Mouse (Mus musculus): ENCODE results near the gene Cables2. TPM values are rescaled to one million over a fixed set of nuclear protein-coding genes. Genes with fewer than 3 reads are reported as not detected.

The Cables2 gene
- total and polyA plus RNA-seq, 2 experiments from 2014 or later, result 6.2 to 15.3 TPM

- Histone ChIP-seq H3K27me3 (ENCODE audit: control insufficient read depth, insufficient read depth, low read length) (no peaks in the 10 kb centered on the region), H3K27ac (ENCODE audit: low read depth) (0 out of 2 replicates have a peak overlapping the region, but pooled peaks have one; percentile 0), H3K9me3 (replicated peaks; ENCODE audit: control insufficient read depth, low read length) (peaks cover 3% of the 10 kb centered on the region; the same call in 1 of the 2 replicates), H3K36me3 (replicated peaks; ENCODE audit: control insufficient read depth, insufficient read depth, low read length) (no peaks in the 10 kb centered on the region), H3K4me1 (ENCODE audit: control insufficient read depth, insufficient read depth) (peaks cover 45% of the 10 kb centered on the region), H3K4me3 (ENCODE audit: low read depth, low read length) (no peak overlapping the region), H3K9ac (replicated peaks; ENCODE audit: low read depth, low read length) (no peak overlapping the region), H3K4me2 (ENCODE audit: low read depth, low read length) (no peak overlapping the region)
- TF ChIP-seq CTCF (IDR thresholded peaks at IDR 0.05; ENCODE audit: low read depth), result no peak
- TF ChIP-seq EP300 (IDR thresholded peaks at IDR 0.05; ENCODE audit: low read depth), result no peak
- WGBS, result 47% methylated on average over 6 of the region's 6 CpGs
- peak; percentile 41 for DNase-seq (ENCODE audit: low spot score)
- ATAC-seq (ENCODE audit: insufficient read depth, low read depth), result peak; percentile 46
Observed at GRCm38 (mm10) chr2:180215951-180216350, 57.3 kb downstream of the Cables2 start.

GRCm38 (mm10) chr2:180215011-180215461 lies 58.3 kb downstream of the Cables2 start:
- 43% methylated on average over 8 of the region's 8 CpGs for WGBS
- DNase-seq (ENCODE audit: low spot score) (no peak), ATAC-seq (ENCODE audit: insufficient read depth, low read depth) (no peak)
- no peak for TF ChIP-seq CTCF (IDR thresholded peaks at IDR 0.05; ENCODE audit: low read depth)
- no peak for TF ChIP-seq EP300 (IDR thresholded peaks at IDR 0.05; ENCODE audit: low read depth)
- Histone ChIP-seq H3K4me3 (ENCODE audit: low read depth, low read length) (no peak overlapping the region), H3K9ac (replicated peaks; ENCODE audit: low read depth, low read length) (peak overlapping the region; percentile 29; the same call in 1 of the 2 replicates), H3K27me3 (ENCODE audit: control insufficient read depth, insufficient read depth, low read length) (no peaks in the 10 kb centered on the region), H3K9me3 (replicated peaks; ENCODE audit: control insufficient read depth, low read length) (peaks cover 3% of the 10 kb centered on the region; the same call in 1 of the 2 replicates), H3K4me1 (ENCODE audit: control insufficient read depth, insufficient read depth) (peaks cover 45% of the 10 kb centered on the region), H3K36me3 (replicated peaks; ENCODE audit: control insufficient read depth, insufficient read depth, low read length) (no peaks in the 10 kb centered on the region), H3K27ac (ENCODE audit: low read depth) (peak overlapping the region; percentile 15), H3K4me2 (ENCODE audit: low read depth, low read length) (no peak overlapping the region)

- no peak for TF ChIP-seq EP300 (IDR thresholded peaks at IDR 0.05; ENCODE audit: low read depth)
- Histone ChIP-seq H3K36me3 (replicated peaks; ENCODE audit: control insufficient read depth, insufficient read depth, low read length) (no peaks in the 10 kb centered on the region), H3K4me3 (ENCODE audit: low read depth, low read length) (no peak overlapping the region), H3K27me3 (ENCODE audit: control insufficient read depth, insufficient read depth, low read length) (no peaks in the 10 kb centered on the region), H3K9ac (replicated peaks; ENCODE audit: low read depth, low read length) (peak overlapping the region; percentile 29; the same call in 1 of the 2 replicates), H3K9me3 (replicated peaks; ENCODE audit: control insufficient read depth, low read length) (peaks cover 3% of the 10 kb centered on the region; the same call in 1 of the 2 replicates), H3K27ac (ENCODE audit: low read depth) (peak overlapping the region; percentile 15), H3K4me2 (ENCODE audit: low read depth, low read length) (no peak overlapping the region), H3K4me1 (ENCODE audit: control insufficient read depth, insufficient read depth) (peaks cover 45% of the 10 kb centered on the region)
- 30% methylated on average over 4 of the region's 4 CpGs for WGBS
- DNase-seq (ENCODE audit: low spot score), result no peak
- peak; percentile 20; the same call in 1 of the 2 replicates for ATAC-seq (ENCODE audit: insufficient read depth, low read depth)
Observed at GRCm38 (mm10) chr2:180214352-180214978, 58.8 kb downstream of the Cables2 start.

- TF ChIP-seq EP300 (IDR thresholded peaks at IDR 0.05; ENCODE audit: low read depth), result no peak
- peak; percentile 15; the same call in 1 of the 2 replicates for TF ChIP-seq CTCF (IDR thresholded peaks at IDR 0.05; ENCODE audit: low read depth)
- Histone ChIP-seq H3K4me1 (ENCODE audit: control insufficient read depth, insufficient read depth) (peaks cover 25% of the 10 kb centered on the region), H3K4me2 (ENCODE audit: low read depth, low read length) (no peak overlapping the region), H3K9ac (replicated peaks; ENCODE audit: low read depth, low read length) (no peak overlapping the region), H3K27me3 (ENCODE audit: control insufficient read depth, insufficient read depth, low read length) (no peaks in the 10 kb centered on the region), H3K36me3 (replicated peaks; ENCODE audit: control insufficient read depth, insufficient read depth, low read length) (no peaks in the 10 kb centered on the region), H3K4me3 (ENCODE audit: low read depth, low read length) (no peak overlapping the region), H3K9me3 (replicated peaks; ENCODE audit: control insufficient read depth, low read length) (peaks cover 3% of the 10 kb centered on the region; the same call in 1 of the 2 replicates), H3K27ac (ENCODE audit: low read depth) (no peak overlapping the region)
- DNase-seq (ENCODE audit: low spot score), result no peak
- 92% methylated on average over 3 of the region's 3 CpGs for WGBS
- no peak for ATAC-seq (ENCODE audit: insufficient read depth, low read depth)
Observed at GRCm38 (mm10) chr2:180212255-180212654, 61.0 kb downstream of the Cables2 start.

- no peak overlapping the region for H3K9ac ChIP-seq (replicated peaks; ENCODE audit: low read depth, low read length)
- no peaks in the 10 kb centered on the region for H3K36me3 ChIP-seq (replicated peaks; ENCODE audit: control insufficient read depth, insufficient read depth, low read length)
- TF ChIP-seq EP300 (IDR thresholded peaks at IDR 0.05; ENCODE audit: low read depth) (no peak), CTCF (IDR thresholded peaks at IDR 0.05; ENCODE audit: low read depth) (no peak)
- DNase-seq (ENCODE audit: low spot score), result no peak
- no peak overlapping the region for H3K27ac ChIP-seq (ENCODE audit: low read depth)
- no peak overlapping the region for H3K4me3 ChIP-seq (ENCODE audit: low read depth, low read length)
- H3K27me3 ChIP-seq (ENCODE audit: control insufficient read depth, insufficient read depth, low read length), result no peaks in the 10 kb centered on the region
- ATAC-seq (ENCODE audit: insufficient read depth, low read depth), result no peak
- no peak overlapping the region for H3K4me2 ChIP-seq (ENCODE audit: low read depth, low read length)
- 0 out of 2 replicates have a peak, but pooled peaks cover 12% of the 10 kb centered on the region for H3K4me1 ChIP-seq (ENCODE audit: control insufficient read depth, insufficient read depth)
- peaks cover 3% of the 10 kb centered on the region; the same call in 1 of the 2 replicates for H3K9me3 ChIP-seq (replicated peaks; ENCODE audit: control insufficient read depth, low read length)
- WGBS, result 93% methylated on average over 1 of the region's 1 CpGs
Observed at GRCm38 (mm10) chr2:180208976-180209375, 64.3 kb downstream of the Cables2 start.

Small RNA genes lying within 50 kb of the gene (microRNA-seq; reads per million reads assigned to microRNA genes)
- not detected for gene Mir3091

Other genes with a start within 250 kb of the Cables2 start
- gene Lsm14b, start 248.5 kb downstream of the Cables2 start, total RNA-seq (2014; rRNA removed; ENCODE audit: low replicate concordance), result 32.5 and 36.0 TPM in 2 replicates
- gene Lsm14b, start 248.5 kb downstream of the Cables2 start, polyA plus RNA-seq (2015; fragmentation: Nextera tagmentation; extraction: Ambion mirVana), result 5.7 and 6.1 TPM in 2 replicates
- gene Psma7, start 231.1 kb downstream of the Cables2 start, total RNA-seq (2014; rRNA removed; ENCODE audit: low replicate concordance), result 163 and 234 TPM in 2 replicates
- 457 and 460 TPM in 2 replicates for gene Psma7, start 231.1 kb downstream of the Cables2 start, polyA plus RNA-seq (2015; fragmentation: Nextera tagmentation; extraction: Ambion mirVana)
- gene Ss18l1, start 231.0 kb downstream of the Cables2 start, total RNA-seq (2014; rRNA removed; ENCODE audit: low replicate concordance), result 3.3 and 5.3 TPM in 2 replicates
- gene Ss18l1, start 231.0 kb downstream of the Cables2 start, polyA plus RNA-seq (2015; fragmentation: Nextera tagmentation; extraction: Ambion mirVana), result 2.2 and 2.3 TPM in 2 replicates
- gene Mtg2, start 202.9 kb downstream of the Cables2 start, total RNA-seq (2014; rRNA removed; ENCODE audit: low replicate concordance), result 15.7 and 33.9 TPM in 2 replicates
- gene Mtg2, start 202.9 kb downstream of the Cables2 start, polyA plus RNA-seq (2015; fragmentation: Nextera tagmentation; extraction: Ambion mirVana), result 21.3 and 22.9 TPM in 2 replicates
- not detected in 2 replicates for gene Hrh3, start 169.0 kb downstream of the Cables2 start, total RNA-seq (2014; rRNA removed; ENCODE audit: low replicate concordance)
- gene Hrh3, start 169.0 kb downstream of the Cables2 start, polyA plus RNA-seq (2015; fragmentation: Nextera tagmentation; extraction: Ambion mirVana), result not detected in 2 replicates
- gene Osbpl2, start 154.2 kb downstream of the Cables2 start, total RNA-seq (2014; rRNA removed; ENCODE audit: low replicate concordance), result 22.0 and 30.2 TPM in 2 replicates
- gene Osbpl2, start 154.2 kb downstream of the Cables2 start, polyA plus RNA-seq (2015; fragmentation: Nextera tagmentation; extraction: Ambion mirVana), result 32.4 and 34.4 TPM in 2 replicates
- 74.5 and 115 TPM in 2 replicates for gene Adrm1, start 102.0 kb downstream of the Cables2 start, total RNA-seq (2014; rRNA removed; ENCODE audit: low replicate concordance)
- 130 and 156 TPM in 2 replicates for gene Adrm1, start 102.0 kb downstream of the Cables2 start, polyA plus RNA-seq (2015; fragmentation: Nextera tagmentation; extraction: Ambion mirVana)
- 69.6 and 95.7 TPM in 2 replicates for gene Lama5, start 47.6 kb downstream of the Cables2 start, total RNA-seq (2014; rRNA removed; ENCODE audit: low replicate concordance)
- gene Lama5, start 47.6 kb downstream of the Cables2 start, polyA plus RNA-seq (2015; fragmentation: Nextera tagmentation; extraction: Ambion mirVana), result 16.6 and 16.9 TPM in 2 replicates
- 706 and 957 TPM in 2 replicates for gene Rps21, start 16.1 kb downstream of the Cables2 start, total RNA-seq (2014; rRNA removed; ENCODE audit: low replicate concordance)
- 356 and 378 TPM in 2 replicates for gene Rps21, start 16.1 kb downstream of the Cables2 start, polyA plus RNA-seq (2015; fragmentation: Nextera tagmentation; extraction: Ambion mirVana)
- not detected in 2 replicates for gene Rbbp8nl, start 16.4 kb upstream of the Cables2 start, total RNA-seq (2014; rRNA removed; ENCODE audit: low replicate concordance)
- gene Rbbp8nl, start 16.4 kb upstream of the Cables2 start, polyA plus RNA-seq (2015; fragmentation: Nextera tagmentation; extraction: Ambion mirVana), result not detected in 2 replicates
- gene Gata5, start 61.2 kb upstream of the Cables2 start, total RNA-seq (2014; rRNA removed; ENCODE audit: low replicate concordance), result 2.7 and 5.7 TPM in 2 replicates
- 1.2 and 1.8 TPM in 2 replicates for gene Gata5, start 61.2 kb upstream of the Cables2 start, polyA plus RNA-seq (2015; fragmentation: Nextera tagmentation; extraction: Ambion mirVana)
- 0.50 TPM in 1 of 2 replicates, not detected in the other for gene Slco4a1, start 182.7 kb upstream of the Cables2 start, total RNA-seq (2014; rRNA removed; ENCODE audit: low replicate concordance)
- gene Slco4a1, start 182.7 kb upstream of the Cables2 start, polyA plus RNA-seq (2015; fragmentation: Nextera tagmentation; extraction: Ambion mirVana), result not detected in 2 replicates
- 0.08 and 1.1 TPM in 2 replicates for gene Ntsr1, start 226.5 kb upstream of the Cables2 start, total RNA-seq (2014; rRNA removed; ENCODE audit: low replicate concordance)
- gene Ntsr1, start 226.5 kb upstream of the Cables2 start, polyA plus RNA-seq (2015; fragmentation: Nextera tagmentation; extraction: Ambion mirVana), result 0.40 and 0.75 TPM in 2 replicates

Data from heart, postnatal 0 days (tissue).